Mouse (Mus musculus): ENCODE data around the gene Fiz1. TPM values are rescaled to one million over a fixed set of nuclear protein-coding genes. Genes with fewer than 3 reads are reported as not detected.
A peak's percentile ranks its signal among the peaks of the same experiment; 100 is the strongest.

Fiz1 gene
- 59.6 and 60.1 TPM in 2 replicates for polyA plus RNA-seq (2016; fragmentation: Nextera tagmentation; extraction: Ambion mirVana)

DNA sequence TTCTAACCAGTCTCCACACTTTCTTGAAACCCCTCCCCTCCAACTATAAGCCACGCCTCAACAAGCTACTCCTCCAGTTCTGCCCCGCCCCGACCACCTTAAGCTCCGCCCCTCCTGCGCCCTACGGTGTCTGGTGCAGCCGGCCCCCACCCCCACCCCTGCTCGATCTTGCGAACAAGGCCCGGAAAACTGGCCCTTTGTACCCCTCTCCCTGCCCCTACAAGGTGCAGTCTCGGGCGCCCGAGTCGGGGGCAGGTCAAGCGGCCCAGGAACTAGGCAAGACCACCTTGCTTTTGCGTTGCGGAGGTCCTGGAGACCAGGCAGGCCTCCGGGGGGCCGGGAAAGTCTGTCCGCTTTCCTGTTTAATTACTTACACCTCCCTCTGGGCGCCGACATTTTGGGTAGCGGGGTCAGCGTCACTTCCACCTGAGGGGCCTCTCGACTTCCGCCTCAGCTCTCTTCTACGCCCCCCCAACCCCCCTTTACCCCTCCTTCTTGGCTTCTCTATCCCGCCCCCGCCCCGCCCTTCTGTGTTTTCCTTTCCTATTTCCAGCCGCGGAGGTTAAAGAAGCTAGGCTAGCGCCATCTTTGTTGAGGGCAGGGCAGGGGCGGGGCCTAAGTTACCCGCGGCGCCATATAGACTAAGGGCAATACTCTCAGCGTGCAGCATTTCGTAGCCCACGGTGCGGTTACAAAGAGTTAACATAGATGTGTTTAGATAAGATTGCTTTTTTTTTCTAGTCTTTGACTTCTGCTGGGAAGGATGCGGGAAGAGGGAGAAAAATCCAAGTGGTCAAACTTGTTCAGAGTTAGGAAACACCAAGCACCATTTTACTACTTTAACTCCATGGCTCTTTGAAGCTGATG, at the start of gene Fiz1, which contains the start of gene Zfp524:
Fiz1 (minus strand) TSS at position 447 of the 867 bp plus-strand sequence.
Zfp524 (plus strand) TSS at position 165 of the 867 bp plus-strand sequence.
- H3K27ac ChIP-seq = peak within 1 kb of the TSS; percentile 99
- H3K4me3 ChIP-seq = peak within 1 kb of the TSS; percentile 62
- no peaks in the 10 kb centered on the region for H3K27me3 ChIP-seq
- under 1% methylated on average over 41 of the region's 42 CpGs for WGBS
- peak; percentile 84 for ATAC-seq (ENCODE audit: low FRiP score)
- peak within 1 kb of the TSS; percentile 57 for H3K4me2 ChIP-seq (replicated peaks)
- peaks cover 11% of the 10 kb centered on the region for H3K4me1 ChIP-seq
- H3K36me3 ChIP-seq = peaks cover 42% of the 10 kb centered on the region
- H3K9ac ChIP-seq = peak within 1 kb of the TSS; percentile 78
- H3K9me3 ChIP-seq (replicated peaks) = no peaks in the 10 kb centered on the region

- ATAC-seq (ENCODE audit: low FRiP score) = peak; percentile 42
- WGBS = under 1% methylated on average over 45 of the region's 51 CpGs
- Histone ChIP-seq H3K36me3 (peaks cover 12% of the 10 kb centered on the region), H3K4me3 (peak overlapping the region; percentile 61), H3K4me1 (peaks cover 36% of the 10 kb centered on the region), H3K27me3 (peaks cover 17% of the 10 kb centered on the region), H3K4me2 (replicated peaks) (peak overlapping the region; percentile 88), H3K27ac (peak overlapping the region; percentile 98), H3K9me3 (replicated peaks) (no peaks in the 10 kb centered on the region), H3K9ac (peak overlapping the region; percentile 88)
Observed at GRCm38 (mm10) chr7:5062360-5063001, 48.0 kb upstream of the Fiz1 start.

GRCm38 (mm10) chr7:5061774-5062359, 47.4 kb upstream of the Fiz1 start, which contains the start of gene U2af2:
U2af2 (plus strand) TSS chr7:5062143.
- Histone ChIP-seq H3K27ac (peak within 1 kb of the TSS; percentile 98), H3K4me1 (peaks cover 40% of the 10 kb centered on the region), H3K4me2 (replicated peaks) (peak within 1 kb of the TSS; percentile 88), H3K9ac (peak within 1 kb of the TSS; percentile 88), H3K4me3 (peak within 1 kb of the TSS; percentile 61), H3K27me3 (peaks cover 23% of the 10 kb centered on the region), H3K36me3 (peaks cover 6% of the 10 kb centered on the region), H3K9me3 (replicated peaks) (no peaks in the 10 kb centered on the region)
- WGBS = under 1% methylated on average over 64 of the region's 65 CpGs
- ATAC-seq (ENCODE audit: low FRiP score) = peak; percentile 86

- peaks cover 30% of the 10 kb centered on the region for H3K27me3 ChIP-seq
- H3K4me1 ChIP-seq = peaks cover 45% of the 10 kb centered on the region
- under 1% methylated on average over 60 of the region's 60 CpGs for WGBS
- peak overlapping the region; percentile 98 for H3K27ac ChIP-seq
- peak overlapping the region; percentile 88 for H3K9ac ChIP-seq
- H3K9me3 ChIP-seq (replicated peaks) = no peaks in the 10 kb centered on the region
- peak overlapping the region; percentile 61 for H3K4me3 ChIP-seq
- H3K36me3 ChIP-seq = no peaks in the 10 kb centered on the region; the same call in 1 of the 2 replicates
- peak; percentile 90 for ATAC-seq (ENCODE audit: low FRiP score)
- peak overlapping the region; percentile 88 for H3K4me2 ChIP-seq (replicated peaks)
Observed at GRCm38 (mm10) chr7:5060944-5061773, 46.7 kb upstream of the Fiz1 start.

- H3K4me2 ChIP-seq (replicated peaks) = peak overlapping the region; percentile 88
- ATAC-seq (ENCODE audit: low FRiP score) = peak; percentile 12; the same call in 1 of the 2 replicates
- H3K4me1 ChIP-seq = peaks cover 39% of the 10 kb centered on the region
- no peaks in the 10 kb centered on the region for H3K9me3 ChIP-seq (replicated peaks)
- peak overlapping the region; percentile 88 for H3K9ac ChIP-seq
- 2% methylated on average over 27 of the region's 27 CpGs for WGBS
- peak overlapping the region; percentile 98 for H3K27ac ChIP-seq
- H3K27me3 ChIP-seq = peaks cover 39% of the 10 kb centered on the region
- peak overlapping the region; percentile 61 for H3K4me3 ChIP-seq
- no peaks in the 10 kb centered on the region for H3K36me3 ChIP-seq
Observed at GRCm38 (mm10) chr7:5060239-5060731, 45.8 kb upstream of the Fiz1 start.

- 91% methylated on average over 12 of the region's 12 CpGs for WGBS
- Histone ChIP-seq H3K36me3 (no peaks in the 10 kb centered on the region), H3K4me2 (replicated peaks) (no peak overlapping the region), H3K9me3 (replicated peaks) (no peaks in the 10 kb centered on the region), H3K27ac (peak overlapping the region; percentile 98), H3K4me3 (no peak overlapping the region), H3K9ac (peak overlapping the region; percentile 88), H3K27me3 (peaks cover 47% of the 10 kb centered on the region), H3K4me1 (peaks cover 37% of the 10 kb centered on the region)
- no peak for ATAC-seq (ENCODE audit: low FRiP score)
Observed at GRCm38 (mm10) chr7:5059421-5059820, 44.9 kb upstream of the Fiz1 start.

GRCm38 (mm10) chr7:5058631-5059030, 44.1 kb upstream of the Fiz1 start:
- Histone ChIP-seq H3K4me1 (peaks cover 36% of the 10 kb centered on the region), H3K27ac (no peak overlapping the region), H3K27me3 (peaks cover 55% of the 10 kb centered on the region)

GRCm38 (mm10) chr7:5057804-5058203, 43.3 kb upstream of the Fiz1 start:
- Histone ChIP-seq H3K9ac (no peak overlapping the region), H3K36me3 (no peaks in the 10 kb centered on the region), H3K27ac (no peak overlapping the region), H3K27me3 (peaks cover 64% of the 10 kb centered on the region), H3K4me2 (replicated peaks) (peak overlapping the region; percentile 69; the same call in 1 of the 2 replicates), H3K4me3 (no peak overlapping the region), H3K9me3 (replicated peaks) (no peaks in the 10 kb centered on the region), H3K4me1 (peaks cover 38% of the 10 kb centered on the region)
- WGBS = 29% methylated on average over 10 of the region's 11 CpGs
- ATAC-seq (ENCODE audit: low FRiP score) = no peak

More at GRCm38 (mm10) chr7:5058631-5059030, 44.1 kb upstream of the Fiz1 start:
- H3K36me3 ChIP-seq = no peaks in the 10 kb centered on the region
- 100% methylated on average over 1 of the region's 1 CpGs for WGBS
- no peak overlapping the region for H3K4me3 ChIP-seq
- ATAC-seq (ENCODE audit: low FRiP score) = no peak
- no peaks in the 10 kb centered on the region for H3K9me3 ChIP-seq (replicated peaks)
- no peak overlapping the region for H3K9ac ChIP-seq
- H3K4me2 ChIP-seq (replicated peaks) = no peak overlapping the region

DNA sequence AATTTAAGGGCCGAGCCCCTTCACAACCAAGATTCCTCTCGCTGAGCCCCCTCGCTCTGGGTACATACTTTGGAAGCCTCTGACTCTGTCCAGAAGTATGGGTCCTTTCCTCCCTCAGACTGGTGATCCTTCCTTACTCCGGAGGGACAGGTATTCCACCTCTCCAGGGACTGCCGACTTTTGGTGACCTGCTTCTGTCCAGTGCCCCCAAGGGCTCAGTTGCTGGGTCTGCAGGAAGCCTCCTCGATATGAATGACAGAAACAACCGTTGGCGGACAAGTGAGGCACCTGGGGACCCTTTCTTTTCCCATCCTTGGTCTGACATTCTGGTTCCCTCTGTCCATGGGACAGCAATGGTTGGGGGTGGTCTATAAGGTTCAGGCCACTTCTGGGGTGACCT, 42.9 kb upstream of the Fiz1 start:
- Histone ChIP-seq H3K9me3 (replicated peaks) (no peaks in the 10 kb centered on the region), H3K27ac (no peak overlapping the region), H3K4me3 (peak overlapping the region; percentile 49), H3K4me2 (replicated peaks) (peak overlapping the region; percentile 69), H3K4me1 (peaks cover 43% of the 10 kb centered on the region), H3K9ac (peak overlapping the region; percentile 78), H3K27me3 (peaks cover 67% of the 10 kb centered on the region), H3K36me3 (no peaks in the 10 kb centered on the region)
- no peak for ATAC-seq (ENCODE audit: low FRiP score)
- 30% methylated on average over 8 of the region's 8 CpGs for WGBS

DNA sequence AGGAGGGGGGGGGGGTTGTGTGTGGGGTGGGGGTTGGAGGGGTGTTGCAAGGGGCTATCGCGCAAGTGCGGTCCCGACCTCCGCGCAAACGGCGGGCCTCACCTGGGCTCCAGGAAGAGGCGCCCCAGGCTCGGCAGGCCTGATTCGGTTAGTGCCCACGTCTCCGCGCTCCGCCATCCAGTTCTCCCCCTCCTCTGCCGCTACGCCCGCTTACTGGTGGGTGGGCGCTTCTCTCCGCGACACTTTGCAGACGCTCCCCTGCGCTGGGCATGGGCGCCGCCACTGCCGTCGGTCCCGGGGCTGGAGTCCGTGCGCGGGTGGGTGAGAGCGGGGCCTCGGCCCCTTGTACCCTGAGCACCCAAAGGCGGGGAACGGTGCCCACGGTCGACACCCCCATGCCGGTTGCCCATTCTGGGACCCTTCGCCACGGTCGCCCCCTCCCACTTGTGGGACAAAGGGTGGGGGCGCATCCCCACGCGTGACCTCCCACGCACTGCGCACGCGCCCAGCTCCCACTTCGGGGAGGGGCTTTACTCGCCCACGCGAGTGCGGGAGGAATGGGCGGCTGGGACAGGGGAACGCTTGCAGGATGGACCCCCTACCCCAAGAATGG, 42.3 kb upstream of the Fiz1 start:
- H3K27ac ChIP-seq = peak overlapping the region; percentile 35; the same call in 1 of the 2 replicates
- H3K4me1 ChIP-seq = peaks cover 47% of the 10 kb centered on the region
- no peak for ATAC-seq (ENCODE audit: low FRiP score)

More for the DNA sequence above, 42.3 kb upstream of the Fiz1 start:
- peak overlapping the region; percentile 69 for H3K4me2 ChIP-seq (replicated peaks)
- no peaks in the 10 kb centered on the region for H3K36me3 ChIP-seq
- H3K27me3 ChIP-seq = peaks cover 73% of the 10 kb centered on the region
- 1% methylated on average over 52 of the region's 55 CpGs for WGBS
- peak overlapping the region; percentile 78 for H3K9ac ChIP-seq
- H3K4me3 ChIP-seq = peak overlapping the region; percentile 49
- no peaks in the 10 kb centered on the region for H3K9me3 ChIP-seq (replicated peaks)
